Mouse (Mus musculus): ENCODE data around the gene Ascl3. TPM values are rescaled to one million over a fixed set of nuclear protein-coding genes. Genes with fewer than 3 reads are reported as not detected.

Gene Ascl3
- total and polyA plus RNA-seq, 3 experiments = not detected

GRCm38 (mm10) chr7:109690961-109691360, 40.6 kb downstream of the Ascl3 start:
- Histone ChIP-seq H3K4me2 (ENCODE audit: insufficient read depth, low read depth, poor library complexity, severe bottlenecking) (no peak overlapping the region), H3K27ac (ENCODE audit: insufficient read depth, low read depth) (no peak overlapping the region), H3K9ac (ENCODE audit: insufficient read depth, low read depth) (no peak overlapping the region), H3K4me3 (replicated peaks in 1 of 3; ENCODE audit: low read depth in 2 of 3, low read length in 2 of 3, poor library complexity in 1 of 3) (no peak overlapping the region), H3K9me3 (replicated peaks; ENCODE audit: low read length) (no peaks in the 10 kb centered on the region), H3K4me1 (ENCODE audit: control insufficient read depth in 1 of 2, insufficient read depth in 2 of 2) (no peaks in the 10 kb centered on the region), H3K79me2 (replicated peaks; ENCODE audit: control insufficient read depth, extremely low read depth, insufficient read depth, poor library complexity, severe bottlenecking) (no peaks in the 10 kb centered on the region), H3K27me3 (replicated peaks) (no peaks in the 10 kb centered on the region), H3K36me3 (replicated peaks in 1 of 2; ENCODE audit: control insufficient read depth in 1 of 2, insufficient read depth in 1 of 2, low read length in 1 of 2) (no peaks in the 10 kb centered on the region)
- dilution Hi-C loops (cut with MboI; ENCODE audit: extremely low pct_ligation_motif_present, extremely low pct_unique_long_range_greater_than_20kb, low sequenced_read_pairs) = no loop called here
- DNase-seq (ENCODE audit: extremely low read depth) = no peak
- no peak for TF ChIP-seq E2F4 (IDR thresholded peaks at IDR 0.05; ENCODE audit: insufficient replicate concordance, low read depth, low read length)
- TF ChIP-seq EP300 (IDR thresholded peaks at IDR 0.05; ENCODE audit: low read length) = no peak
- TF ChIP-seq KAT2A (IDR thresholded peaks at IDR 0.05; ENCODE audit: insufficient replicate concordance, low read length) = no peak
- TF ChIP-seq ZKSCAN1 (IDR thresholded peaks at IDR 0.05; ENCODE audit: borderline replicate concordance, low read depth, low read length) = no peak
- TF ChIP-seq USF1 (IDR thresholded peaks at IDR 0.05; ENCODE audit: low read depth, low read length) = no peak
- no peak for TF ChIP-seq ETS1 (conservative IDR thresholded peaks at IDR 0.05; ENCODE audit: low read depth, low read length)
- no peak for TF ChIP-seq JUN (IDR thresholded peaks at IDR 0.05; ENCODE audit: insufficient read depth, low read depth, low read length)
- no peak for TF ChIP-seq SMC3 (IDR thresholded peaks at IDR 0.05; ENCODE audit: low read depth, low read length)
- TF ChIP-seq NRF1 (IDR thresholded peaks at IDR 0.05; ENCODE audit: low read depth, low read length) = no peak
- TF ChIP-seq JUND (conservative IDR thresholded peaks at IDR 0.05; ENCODE audit: low read depth, low read length) = no peak
- TF ChIP-seq MAZ (IDR thresholded peaks at IDR 0.05; ENCODE audit: low read depth, low read length) = no peak
- in situ Hi-C loops (cut with MboI; ENCODE audit: low pct_ligation_motif_present, low pct_unique_long_range_greater_than_20kb, low sequenced_read_pairs) = no loop called here

- Histone ChIP-seq H3K27ac (ENCODE audit: insufficient read depth, low read depth) (no peak overlapping the region), H3K4me2 (ENCODE audit: insufficient read depth, low read depth, poor library complexity, severe bottlenecking) (no peak overlapping the region), H3K9me3 (replicated peaks; ENCODE audit: low read length) (no peaks in the 10 kb centered on the region), H3K36me3 (replicated peaks in 1 of 2; ENCODE audit: control insufficient read depth in 1 of 2, insufficient read depth in 1 of 2, low read length in 1 of 2) (no peaks in the 10 kb centered on the region), H3K9ac (ENCODE audit: insufficient read depth, low read depth) (no peak overlapping the region), H3K79me2 (replicated peaks; ENCODE audit: control insufficient read depth, extremely low read depth, insufficient read depth, poor library complexity, severe bottlenecking) (no peaks in the 10 kb centered on the region), H3K4me3 (replicated peaks in 1 of 3; ENCODE audit: low read depth in 2 of 3, low read length in 2 of 3, poor library complexity in 1 of 3) (no peak overlapping the region), H3K27me3 (replicated peaks) (no peaks in the 10 kb centered on the region), H3K4me1 (ENCODE audit: control insufficient read depth in 1 of 2, insufficient read depth in 2 of 2) (no peaks in the 10 kb centered on the region)
- TF ChIP-seq NRF1 (IDR thresholded peaks at IDR 0.05; ENCODE audit: low read depth, low read length) (no peak), KAT2A (IDR thresholded peaks at IDR 0.05; ENCODE audit: insufficient replicate concordance, low read length) (no peak), MAFK (IDR thresholded peaks at IDR 0.05; ENCODE audit: insufficient replicate concordance, low read length) (no peak), SMC3 (IDR thresholded peaks at IDR 0.05; ENCODE audit: low read depth, low read length) (no peak), HCFC1 (IDR thresholded peaks at IDR 0.05; ENCODE audit: low read depth, low read length) (no peak), RAD21 (IDR thresholded peaks at IDR 0.05; ENCODE audit: low read depth, low read length) (no peak), JUN (IDR thresholded peaks at IDR 0.05; ENCODE audit: insufficient read depth, low read depth, low read length) (no peak), POLR2AphosphoS2 (IDR thresholded peaks at IDR 0.05; ENCODE audit: low read depth, low read length) (no peak), ETS1 (conservative IDR thresholded peaks at IDR 0.05; ENCODE audit: low read depth, low read length) (no peak), RCOR1 (conservative IDR thresholded peaks at IDR 0.05; ENCODE audit: low read depth, low read length) (no peak), CTCF (conservative IDR thresholded peaks at IDR 0.05 in 1 of 2, IDR thresholded peaks at IDR 0.05 in 1 of 2; ENCODE audit: low read depth in 2 of 2, low read length in 2 of 2) (no peak), IRF4 (IDR thresholded peaks at IDR 0.05; ENCODE audit: low read depth, low read length) (no peak), JUND (conservative IDR thresholded peaks at IDR 0.05; ENCODE audit: low read depth, low read length) (no peak), PAX5 (IDR thresholded peaks at IDR 0.05; ENCODE audit: low read length) (no peak), USF2 (conservative IDR thresholded peaks at IDR 0.05; ENCODE audit: low read depth, low read length) (no peak), CHD1 (IDR thresholded peaks at IDR 0.05; ENCODE audit: low read depth, low read length) (no peak), NELFE (IDR thresholded peaks at IDR 0.05; ENCODE audit: low read depth, low read length) (no peak), TCF12 (IDR thresholded peaks at IDR 0.05; ENCODE audit: low read depth, low read length) (no peak), EP300 (IDR thresholded peaks at IDR 0.05; ENCODE audit: low read length) (no peak), E2F4 (IDR thresholded peaks at IDR 0.05; ENCODE audit: insufficient replicate concordance, low read depth, low read length) (no peak)
- in situ Hi-C loops (cut with MboI; ENCODE audit: low pct_ligation_motif_present, low pct_unique_long_range_greater_than_20kb, low sequenced_read_pairs) (no loop called here), dilution Hi-C loops (cut with MboI; ENCODE audit: extremely low pct_ligation_motif_present, extremely low pct_unique_long_range_greater_than_20kb, low sequenced_read_pairs) (no loop called here)
- DNase-seq (ENCODE audit: extremely low read depth) = no peak
These were observed 41.4 kb downstream of the Ascl3 start for GRCm38 (mm10) chr7:109690101-109690500.
